Mouse (Mus musculus): Measurements from ENCODE around the gene Rflnb. TPM values are rescaled to one million over a fixed set of nuclear protein-coding genes. Genes with fewer than 3 reads are reported as not detected.

Rflnb gene
- 10.3 and 19.9 TPM in 2 replicates for polyA plus RNA-seq (2012; rRNA removed)

- peak; percentile 57 for DNase-seq (ENCODE audit: low read depth, low spot score)
- WGBS: under 1% methylated on average over 108 of the region's 112 CpGs
These were observed at the start of gene Rflnb for GRCm38 (mm10) chr11:76027139-76028071. Gene Rflnb, minus strand, starts transcription at chr11:76027782.

- DNase-seq (ENCODE audit: low read depth, low spot score): no peak
- 88% methylated on average over 6 of the region's 6 CpGs for WGBS
These were observed 49.8 kb upstream of the Rflnb start for GRCm38 (mm10) chr11:76077341-76077740.

GRCm38 (mm10) chr11:76074296-76075093 lies 46.9 kb upstream of the Rflnb start:
- 60% methylated on average over 11 of the region's 11 CpGs for WGBS
- no peak for DNase-seq (ENCODE audit: low read depth, low spot score)

DNA sequence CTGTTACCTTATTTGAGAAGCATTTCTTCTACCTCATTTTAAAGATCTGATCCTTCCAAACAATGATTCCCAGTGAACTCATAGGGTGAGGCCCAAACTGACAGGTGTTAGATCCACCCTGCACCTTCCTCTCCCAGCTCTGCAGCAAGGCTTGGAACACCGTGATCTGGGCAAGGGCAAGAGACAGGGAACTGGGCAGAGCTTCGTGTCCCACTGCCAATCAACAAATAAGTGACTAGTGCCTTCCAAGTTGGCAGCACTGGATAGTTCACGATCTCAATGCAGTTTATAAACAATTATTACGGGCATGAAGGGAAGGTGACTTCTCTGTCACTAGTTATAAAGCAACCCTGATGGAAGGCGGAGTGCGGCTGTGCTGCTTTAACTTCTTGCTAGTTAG lies 42.2 kb upstream of the Rflnb start:
- DNase-seq (ENCODE audit: low read depth, low spot score): no peak
- 36% methylated on average over 6 of the region's 6 CpGs for WGBS

- DNase-seq (ENCODE audit: low read depth, low spot score): no peak
- WGBS: 89% methylated on average over 15 of the region's 15 CpGs
These were observed 39.1 kb upstream of the Rflnb start for GRCm38 (mm10) chr11:76066563-76067156.

DNA sequence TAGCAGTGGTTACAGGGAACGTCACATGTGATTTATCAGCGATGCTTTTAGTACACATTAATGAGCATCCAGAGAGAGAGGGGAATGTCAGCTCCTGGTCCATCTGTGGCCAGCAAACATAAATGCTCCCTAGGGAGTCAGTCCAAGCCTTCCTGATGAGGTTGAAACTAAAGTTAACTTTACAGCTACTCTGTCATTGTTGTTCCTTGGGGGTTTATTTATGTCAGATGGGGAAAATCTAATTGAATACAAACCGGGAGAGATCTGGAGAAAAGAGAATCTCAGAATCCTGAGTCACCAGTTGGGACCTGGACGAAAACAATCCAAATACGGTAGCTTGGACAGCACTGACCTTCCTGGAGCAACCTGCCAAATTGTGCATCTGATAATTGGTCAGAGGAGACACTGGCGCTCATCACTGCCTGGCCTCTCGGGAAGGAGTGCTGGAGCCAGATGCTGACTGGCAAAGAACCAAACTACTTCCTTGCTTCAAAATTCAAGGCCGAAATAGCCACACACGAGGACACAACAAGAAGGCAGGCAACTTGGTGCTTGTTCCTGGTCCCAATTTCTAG lies 38.0 kb upstream of the Rflnb start:
- WGBS: 63% methylated on average over 9 of the region's 9 CpGs

DNA sequence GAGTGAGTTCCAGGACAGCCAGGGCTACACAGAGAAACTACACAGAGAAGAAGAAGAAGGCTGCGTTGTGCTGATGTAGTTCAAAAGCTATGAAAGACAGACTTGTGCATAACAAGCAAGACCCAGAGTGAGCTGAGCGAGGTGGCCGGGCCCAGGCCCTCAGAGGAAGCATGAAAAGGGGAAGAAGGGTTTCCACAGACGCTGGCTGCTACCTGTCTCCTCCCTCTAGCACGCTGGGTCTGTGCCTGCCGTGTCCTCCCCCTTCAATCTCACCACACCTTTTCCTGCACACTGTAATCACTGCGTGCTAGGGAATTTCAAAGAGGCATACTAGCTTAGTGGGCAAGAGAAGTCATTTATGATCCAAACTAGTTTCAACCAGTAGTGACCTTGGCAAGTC lies 36.8 kb upstream of the Rflnb start:
- no peak for DNase-seq (ENCODE audit: low read depth, low spot score)
- 62% methylated on average over 7 of the region's 7 CpGs for WGBS

More for the DNA sequence above, 38.0 kb upstream of the Rflnb start:
- no peak for DNase-seq (ENCODE audit: low read depth, low spot score)

DNA sequence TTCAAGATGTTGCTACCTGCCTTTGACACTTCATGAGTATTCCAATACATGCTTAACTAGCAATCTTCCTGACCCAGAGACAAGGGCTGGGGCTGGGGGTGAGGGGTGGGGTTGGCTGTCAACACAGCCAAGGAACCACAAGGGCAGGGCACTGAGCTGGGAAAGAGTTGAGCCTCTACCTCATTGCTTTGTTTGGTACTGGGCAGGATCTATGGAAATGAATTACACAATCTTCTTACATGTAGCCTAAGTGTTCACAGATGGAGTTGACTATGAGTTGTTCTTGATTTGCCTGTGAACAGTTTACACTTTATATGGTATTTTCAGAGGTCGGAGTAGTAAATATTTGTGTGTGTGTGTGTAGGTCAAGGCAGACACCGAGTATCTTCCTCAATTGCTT lies 33.3 kb upstream of the Rflnb start:
- DNase-seq (ENCODE audit: low read depth, low spot score): no peak
- 86% methylated on average over 2 of the region's 2 CpGs for whole genome bisulfite sequencing

DNA sequence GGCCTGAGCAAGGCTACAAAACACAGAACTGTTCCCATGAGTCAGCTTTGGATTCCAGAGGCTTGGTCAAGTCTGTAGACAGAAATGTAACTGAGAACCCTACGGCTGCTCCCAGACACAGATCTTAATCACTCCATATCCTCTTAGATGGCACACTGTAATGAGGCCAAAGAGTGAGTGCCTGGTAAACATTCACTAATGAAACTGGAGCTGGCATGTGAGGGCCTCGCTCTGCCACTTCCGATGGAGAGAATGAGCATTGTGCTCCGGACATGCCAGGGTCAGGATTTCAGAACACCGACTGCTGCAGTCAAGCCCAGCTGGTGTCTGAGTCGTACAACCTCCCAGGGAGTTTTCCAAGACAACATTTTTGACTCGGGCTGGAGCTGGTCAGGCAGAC lies 32.4 kb upstream of the Rflnb start:
- no peak for DNase-seq (ENCODE audit: low read depth, low spot score)
- 38% methylated on average over 7 of the region's 7 CpGs for WGBS

- 50% methylated on average over 3 of the region's 3 CpGs for WGBS
- no peak for DNase-seq (ENCODE audit: low read depth, low spot score)
These were observed 28.9 kb upstream of the Rflnb start for GRCm38 (mm10) chr11:76056487-76056886.

GRCm38 (mm10) chr11:76052496-76052895 lies 24.9 kb upstream of the Rflnb start:
- DNase-seq (ENCODE audit: low read depth, low spot score): no peak
- WGBS: 93% methylated on average over 5 of the region's 5 CpGs

DNA sequence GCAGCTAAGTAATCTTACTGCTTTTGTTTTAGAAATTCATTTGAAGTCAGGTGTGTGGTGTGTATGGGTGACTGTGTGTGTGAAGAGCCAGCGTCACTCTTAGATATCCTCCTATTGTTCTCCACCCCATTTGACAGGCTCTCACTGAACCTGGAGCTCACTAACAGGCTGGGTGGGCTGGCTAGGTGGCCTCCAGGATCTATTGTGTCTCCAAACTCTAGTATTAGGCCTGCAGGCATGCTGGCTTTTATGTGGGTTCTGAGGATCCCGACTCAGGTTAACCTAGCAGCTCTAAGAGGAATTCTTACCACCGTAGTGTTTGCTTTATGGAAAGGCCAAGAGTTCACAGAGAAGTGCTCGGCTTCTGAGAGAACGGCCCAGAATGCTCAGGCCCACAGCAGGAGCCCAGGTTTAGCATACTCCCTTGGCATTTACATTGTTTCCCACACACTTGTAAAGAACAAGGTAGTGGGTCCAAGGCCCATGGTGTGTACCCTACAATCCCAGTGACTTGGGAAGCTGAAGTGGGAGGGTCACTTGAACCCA lies 23.5 kb upstream of the Rflnb start:
- 61% methylated on average over 5 of the region's 5 CpGs for WGBS
- DNase-seq (ENCODE audit: low read depth, low spot score): no peak

DNA sequence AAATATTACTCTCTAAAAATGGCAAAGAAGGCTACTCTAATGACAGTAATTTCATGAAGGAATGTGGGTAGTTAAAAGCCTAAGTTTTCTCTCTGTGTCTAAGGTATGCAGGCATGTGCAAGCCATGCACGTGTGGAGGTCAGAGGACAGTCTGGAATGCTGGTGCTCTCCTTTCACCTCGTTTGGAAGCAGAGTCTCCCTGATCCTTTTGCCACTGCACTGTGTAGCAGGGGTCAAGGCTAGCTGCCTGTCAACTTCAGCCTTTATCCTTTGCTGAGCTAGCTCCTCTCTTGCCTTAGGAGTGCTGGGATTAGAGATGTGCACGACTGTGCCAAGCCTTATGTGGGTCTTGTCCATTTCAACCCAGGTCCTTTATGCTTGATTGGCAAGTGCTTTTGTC lies 22.9 kb upstream of the Rflnb start:
- no peak for DNase-seq (ENCODE audit: low read depth, low spot score)
- 48% methylated on average over 3 of the region's 3 CpGs for WGBS

- no peak for DNase-seq (ENCODE audit: low read depth, low spot score)
- WGBS: 87% methylated on average over 6 of the region's 6 CpGs
These were observed 17.8 kb upstream of the Rflnb start for GRCm38 (mm10) chr11:76045367-76045766.

- DNase-seq (ENCODE audit: low read depth, low spot score): no peak
- 89% methylated on average over 6 of the region's 6 CpGs for WGBS
These were observed 16.9 kb upstream of the Rflnb start for GRCm38 (mm10) chr11:76044468-76044867.

GRCm38 (mm10) chr11:76042882-76043281 lies 15.3 kb upstream of the Rflnb start:
- WGBS: 31% methylated on average over 5 of the region's 5 CpGs
- DNase-seq (ENCODE audit: low read depth, low spot score): no peak

DNA sequence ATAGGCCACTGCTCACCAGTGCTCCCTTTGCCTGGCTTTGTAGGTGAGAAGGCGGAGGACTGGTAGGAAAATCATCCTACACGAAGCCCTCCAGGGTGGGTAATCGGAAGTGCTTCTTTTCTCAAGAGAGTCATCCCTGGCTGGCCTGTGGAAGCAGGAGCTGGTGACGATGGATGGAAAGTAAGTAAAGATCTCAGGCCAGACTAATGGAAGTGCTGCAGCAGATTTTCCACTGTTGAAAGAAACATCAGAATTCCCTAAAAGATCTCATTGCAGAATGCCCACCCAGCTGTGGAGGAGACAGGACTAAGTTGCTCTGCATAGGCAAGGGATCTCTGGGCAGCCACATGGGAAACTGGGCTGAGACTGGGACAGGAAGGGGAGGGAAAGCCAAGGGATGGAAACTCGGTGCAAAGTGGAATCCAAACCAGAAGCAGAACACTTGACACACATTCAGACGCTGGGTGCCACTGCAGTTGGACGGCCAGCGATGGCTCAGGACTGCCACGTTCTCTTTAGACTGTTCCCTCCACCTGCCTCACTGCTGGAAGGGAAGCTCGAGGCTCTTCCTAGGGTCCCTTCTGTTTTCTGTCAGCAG lies 14.6 kb upstream of the Rflnb start:
- 70% methylated on average over 10 of the region's 10 CpGs for WGBS
- no peak for DNase-seq (ENCODE audit: low read depth, low spot score)

GRCm38 (mm10) chr11:76040761-76041376 lies 13.3 kb upstream of the Rflnb start:
- 66% methylated on average over 4 of the region's 4 CpGs for WGBS
- DNase-seq (ENCODE audit: low read depth, low spot score): no peak

- no peak for DNase-seq (ENCODE audit: low read depth, low spot score)
- WGBS: 88% methylated on average over 8 of the region's 8 CpGs
These were observed 12.5 kb upstream of the Rflnb start for GRCm38 (mm10) chr11:76040106-76040505.

Measured in large intestine, adult 2 months (tissue).